Mouse (Mus musculus) left cerebral cortex, adult 2 months (tissue): ENCODE data around the gene Rita1. TPM values are rescaled to one million over a fixed set of nuclear protein-coding genes. Genes with fewer than 3 reads are reported as not detected.

ENCODE experiments used
- DNase-seq, 2 experiments: peaks; one replicate each; pipeline ENCODE4 v3.0.0; 2021 to 2022; ENCODE audit warnings: low spot score in 2 of 2, mixed read lengths in 1 of 2; ENCODE audit errors: extremely low spot score in 1 of 2
- H3K27ac ChIP-seq: fragments of 200-600 bp; 2 replicates; pipeline ENCODE4 v1.8.1; 2022
- H3K4me3 ChIP-seq: fragments of 200-600 bp; 2 replicates; pipeline ENCODE4 v1.8.1; 2022
- CTCF ChIP-seq: fragments of 200-600 bp; IDR thresholded peaks from 2 replicates; pipeline ENCODE4 v1.8.1; 2022; ENCODE audit warnings: antibody characterized with exemption, mild to moderate bottlenecking, moderate library complexity
- intact Hi-C: fragments of 180-260 bp; cut with DNase I; formaldehyde crosslinking; loops from one replicate; pipeline ENCODE4 v1.15.1; 2025
- total RNA-seq, 2 experiments: library from RNA; stranded (reverse); gene quantifications; 2 replicates each; pipeline ENCODE4 v1.2.3; 2021

The Rita1 gene
- total RNA-seq, 2 experiments from 2014 or later, result 29.5 to 29.9 TPM

- Histone ChIP-seq H3K4me3 (no peak overlapping the region), H3K27ac (no peak overlapping the region)
- no peak for DNase-seq
- no peak for TF ChIP-seq CTCF
- intact Hi-C loops, result no loop called here
Observed at GRCm38 (mm10) chr5:120550137-120550536, 62.3 kb downstream of the Rita1 start.

GRCm38 (mm10) chr5:120548236-120548850, 64.0 kb downstream of the Rita1 start:
- no peak for DNase-seq
- no peak overlapping the region for H3K4me3 ChIP-seq
- intact Hi-C loops, result no loop called here
- H3K27ac ChIP-seq, result no peak overlapping the region
- TF ChIP-seq CTCF, result no peak

Other genes with a start within 250 kb of the Rita1 start
- not detected for gene Lhx5, start 180.9 kb downstream of the Rita1 start, total RNA-seq
- gene Sdsl, start 139.8 kb downstream of the Rita1 start, total RNA-seq, result 1 to 10 TPM; 5.3 to 7.4 TPM
- under 1 TPM in 1 of 2 experiments, not detected in 1; 0.61 TPM for gene Sds, start 136.1 kb downstream of the Rita1 start, total RNA-seq
- gene Plbd2, start 109.0 kb downstream of the Rita1 start, total RNA-seq, result 10 to 100 TPM; 60.6 to 61.7 TPM
- 1 to 10 TPM; 4.5 to 7.5 TPM for gene Slc8b1, start 101.4 kb downstream of the Rita1 start, total RNA-seq
- gene Tpcn1, start 23.9 kb downstream of the Rita1 start, total RNA-seq, result 10 to 100 TPM; 36.8 to 42.1 TPM
- gene Iqcd, start 23.6 kb downstream of the Rita1 start, total RNA-seq, result under 1 TPM; 0.47 to 0.75 TPM
- 10 to 100 TPM; 38.6 to 41.0 TPM for gene Ddx54, start 150 bp upstream of the Rita1 start, total RNA-seq
- under 1 TPM in 1 of 2 experiments, not detected in 1; 0.52 TPM for gene Cfap73, start 21.6 kb upstream of the Rita1 start, total RNA-seq
- gene Rasal1, start 36.2 kb upstream of the Rita1 start, total RNA-seq, result 10 to 100 TPM; 85.3 TPM
- 10 to 100 TPM; 74.5 to 76.9 TPM for gene Dtx1, start 99.3 kb upstream of the Rita1 start, total RNA-seq
- under 1 TPM in 1 of 2 experiments, not detected in 1; 0.14 TPM for gene Oas2, start 137.3 kb upstream of the Rita1 start, total RNA-seq
- gene Oas3, start 165.1 kb upstream of the Rita1 start, total RNA-seq, result not detected
- gene Oas1e, start 182.9 kb upstream of the Rita1 start, total RNA-seq, result not detected
- 1 to 10 TPM in 1 of 2 experiments, under 1 TPM in 1; 0.82 to 1.0 TPM for gene Oas1c, start 199.9 kb upstream of the Rita1 start, total RNA-seq
- not detected for gene Oas1f, start 234.8 kb upstream of the Rita1 start, total RNA-seq
- gene Oas1h, start 248.8 kb upstream of the Rita1 start, total RNA-seq, result not detected